Mouse (Mus musculus) kidney, postnatal 0 days (tissue): Measurements from ENCODE around the gene Gm5416. TPM values are rescaled to one million over a fixed set of nuclear protein-coding genes. Genes with fewer than 3 reads are reported as not detected.
"Not testable (repeated sequence)": the region's sequence is repeated elsewhere in the genome, so short reads cannot be mapped to it uniquely, and the experiment has no call there.

Experiments used
- ATAC-seq: fragments of 200-750 bp; cut with Nextera tagmentation; replicated peaks from 2 replicates; pipeline ENCODE4 v1.8.0; 2017; ENCODE audit warnings: low read depth, moderate number of reproducible peaks, moderate TSS enrichment, moderate library complexity; ENCODE audit not compliant: low FRiP score
- DNase-seq: peaks from one replicate; pipeline ENCODE4 v3.0.0-alpha.2; 2016; ENCODE audit warnings: low spot score
- H3K27ac ChIP-seq: fragments of 300-500 bp; sonication (generic); 2 replicates; pipeline ENCODE4 v1.5.1; 2014; ENCODE audit warnings: mild to moderate bottlenecking
- H3K27me3 ChIP-seq: fragments of 300-500 bp; sonication (generic); 2 replicates; pipeline ENCODE4 v1.6.1; 2014; ENCODE audit warnings: low read length, mixed read lengths; ENCODE audit not compliant: insufficient read depth
- H3K36me3 ChIP-seq: fragments of 300-500 bp; sonication (generic); 2 replicates; pipeline ENCODE4 v1.6.1; 2014; ENCODE audit warnings: low read length, mixed read lengths; ENCODE audit not compliant: insufficient read depth
- H3K4me1 ChIP-seq: fragments of 300-500 bp; sonication (generic); replicated peaks from 2 replicates; pipeline ENCODE4 v1.6.1; 2014; ENCODE audit warnings: antibody characterized with exemption, low read length, mixed read lengths; ENCODE audit not compliant: insufficient read depth
- H3K4me2 ChIP-seq: fragments of 300-500 bp; sonication (generic); 2 replicates; pipeline ENCODE4 v1.6.1; 2014; ENCODE audit warnings: mild to moderate bottlenecking, low read length, moderate library complexity, mixed read lengths
- H3K4me3 ChIP-seq: fragments of 300-500 bp; sonication (generic); replicated peaks from 2 replicates; pipeline ENCODE4 v1.5.1; 2014; ENCODE audit warnings: low read depth, low read length
- H3K9ac ChIP-seq: fragments of 300-500 bp; sonication (generic); 2 replicates; pipeline ENCODE4 v1.6.1; 2014; ENCODE audit warnings: low read depth, low read length
- H3K9me3 ChIP-seq: fragments of 300-500 bp; sonication (generic); replicated peaks from 2 replicates; pipeline ENCODE4 v1.6.1; 2016; ENCODE audit warnings: low read length, inconsistent platforms, mixed read lengths
- CTCF ChIP-seq: IDR thresholded peaks from 2 replicates; pipeline ENCODE4 v1.5.1; 2016; ENCODE audit warnings: antibody characterized with exemption, low read depth, mild to moderate bottlenecking, moderate library complexity
- WGBS: fragments of 180-500 bp; shearing (Covaris S2); extraction: QIAGEN DNeasy Blood & Tissue Kit; methylation state at CpG from one replicate; pipeline ENCODE4 v1.1.7; 2014; 5-methylcytosine and 5-hydroxymethylcytosine counted together
- polyA plus RNA-seq: library from polyadenylated mRNA; unstranded; fragments of >200 nt; fragmentation: Nextera tagmentation; extraction: Ambion mirVana; gene quantifications from 2 replicates; pipeline ENCODE4 v1.2.1, GENCODE M21; 2015

The Gm5416 gene
- 0.88 and 1.7 TPM in 2 replicates for polyA plus RNA-seq

DNA sequence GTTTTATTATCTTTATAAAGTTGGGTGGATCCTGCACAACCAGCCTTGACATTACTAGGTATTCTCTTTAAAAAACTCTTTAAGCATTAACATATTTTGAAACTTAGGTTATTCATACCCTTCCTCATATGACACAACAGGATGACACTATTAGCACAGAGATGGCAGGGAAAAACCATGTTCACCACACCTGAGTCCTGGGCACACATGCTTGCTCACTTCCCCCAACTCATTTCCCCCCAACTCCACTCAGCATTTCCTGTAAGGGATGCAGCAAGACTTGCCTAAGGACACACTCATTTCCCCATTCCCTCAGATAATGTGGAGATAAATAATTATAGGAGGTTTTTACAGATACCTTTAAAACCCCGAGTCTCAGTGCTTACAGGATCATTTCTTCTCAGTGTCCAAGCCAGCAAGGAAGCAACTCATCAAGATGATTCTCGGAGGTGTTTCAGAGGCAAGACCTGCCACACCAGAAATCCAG, at the start of gene Gm5416:
Gene Gm5416, plus strand, starts transcription at position 437 of the 487 bp plus-strand sequence.
- Histone ChIP-seq H3K36me3 (no peaks in the 10 kb centered on the region), H3K4me2 (no peak within 1 kb of the TSS), H3K9ac (no peak within 1 kb of the TSS), H3K4me3 (no peak within 1 kb of the TSS), H3K27me3 (no peaks in the 10 kb centered on the region), H3K9me3 (no peaks in the 10 kb centered on the region), H3K27ac (no peak within 1 kb of the TSS), H3K4me1 (no peaks in the 10 kb centered on the region)
- TF ChIP-seq CTCF = no peak
- ATAC-seq = no peak
- no peak for DNase-seq
- 81% methylated on average over 2 of the region's 2 CpGs for WGBS

DNA sequence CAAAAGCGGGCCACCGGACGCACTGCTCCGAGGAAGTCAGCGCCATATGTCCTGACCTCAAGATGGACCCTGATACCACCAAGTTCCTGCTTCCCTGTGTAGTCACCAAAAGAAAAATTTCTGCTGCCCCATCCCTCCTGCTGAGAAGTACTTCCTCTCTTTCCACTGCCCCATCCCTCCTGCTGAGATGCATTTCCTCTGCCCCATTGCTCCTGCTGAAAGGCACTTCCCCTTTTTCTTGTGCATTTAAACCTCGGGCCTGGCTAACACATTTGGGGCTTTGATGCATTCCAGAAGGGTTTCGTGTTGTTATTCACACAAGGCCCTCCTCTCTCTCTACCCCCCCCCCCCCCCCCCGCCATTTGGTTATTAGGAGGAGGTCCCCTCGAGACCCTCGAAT, 42.4 kb upstream of the Gm5416 start:
- H3K27me3 ChIP-seq, H3K4me2 ChIP-seq, ATAC-seq, DNase-seq, H3K36me3 ChIP-seq, H3K4me1 ChIP-seq, H3K27ac ChIP-seq, H3K9ac ChIP-seq, H3K4me3 ChIP-seq, H3K9me3 ChIP-seq: not testable (repeated sequence)
- 91% methylated on average over 9 of the region's 10 CpGs for WGBS

DNA sequence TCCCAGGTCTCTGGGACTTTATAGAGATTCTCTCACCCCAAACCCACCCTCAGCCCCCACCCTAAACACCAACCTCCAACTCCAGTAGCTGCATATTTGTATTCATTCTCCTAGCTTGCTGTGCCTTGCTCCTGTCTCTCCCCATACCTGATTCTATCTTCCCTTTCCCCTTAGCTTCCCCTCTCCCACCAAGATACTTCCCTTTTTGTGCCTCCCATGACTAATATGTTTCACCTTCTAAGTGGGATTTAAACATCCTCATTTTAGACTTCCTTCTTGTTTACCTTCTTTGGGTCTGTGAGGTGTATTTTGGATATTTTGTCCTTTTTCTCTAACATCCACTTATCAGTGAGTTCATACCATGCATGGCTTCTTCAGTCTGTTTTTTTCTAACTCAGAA, 34.1 kb upstream of the Gm5416 start:
- DNase-seq (no peak), ATAC-seq (no peak)
- Histone ChIP-seq H3K9me3 (no peaks in the 10 kb centered on the region; the same call in 1 of the 2 replicates), H3K27ac (no peak overlapping the region), H3K4me1 (no peaks in the 10 kb centered on the region), H3K36me3 (no peaks in the 10 kb centered on the region), H3K27me3 (no peaks in the 10 kb centered on the region), H3K4me3 (no peak overlapping the region), H3K4me2 (no peak overlapping the region), H3K9ac (no peak overlapping the region)
- TF ChIP-seq CTCF = no peak

DNA sequence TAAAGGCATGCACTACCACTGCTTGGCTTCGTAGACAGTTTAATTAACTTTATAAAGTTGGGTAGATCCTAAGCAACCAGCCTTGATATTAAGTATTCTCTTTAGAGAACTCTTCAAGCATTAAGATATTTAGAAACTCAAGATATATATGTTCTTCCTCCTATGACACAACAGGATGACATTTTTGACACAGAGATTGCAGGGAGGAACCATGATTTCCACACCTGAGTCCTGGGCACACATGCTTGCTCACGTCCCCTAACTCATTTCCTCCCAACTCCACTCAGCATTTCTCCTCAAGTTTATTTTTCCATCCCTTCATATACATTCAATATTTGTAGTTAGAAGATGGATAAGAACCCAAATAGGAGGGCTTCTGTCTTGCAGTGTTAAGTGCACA, 30.3 kb upstream of the Gm5416 start:
- DNase-seq (no peak), ATAC-seq (no peak)
- H3K9me3 ChIP-seq = no peaks in the 10 kb centered on the region; the same call in 1 of the 2 replicates
- no peak overlapping the region for H3K4me2 ChIP-seq
- no peak for TF ChIP-seq CTCF
- H3K4me3 ChIP-seq = no peak overlapping the region
- 79% methylated on average over 2 of the region's 2 CpGs for WGBS
- H3K36me3 ChIP-seq = no peaks in the 10 kb centered on the region
- no peaks in the 10 kb centered on the region for H3K27me3 ChIP-seq
- H3K27ac ChIP-seq = no peak overlapping the region
- H3K9ac ChIP-seq = no peak overlapping the region
- no peaks in the 10 kb centered on the region for H3K4me1 ChIP-seq

DNA sequence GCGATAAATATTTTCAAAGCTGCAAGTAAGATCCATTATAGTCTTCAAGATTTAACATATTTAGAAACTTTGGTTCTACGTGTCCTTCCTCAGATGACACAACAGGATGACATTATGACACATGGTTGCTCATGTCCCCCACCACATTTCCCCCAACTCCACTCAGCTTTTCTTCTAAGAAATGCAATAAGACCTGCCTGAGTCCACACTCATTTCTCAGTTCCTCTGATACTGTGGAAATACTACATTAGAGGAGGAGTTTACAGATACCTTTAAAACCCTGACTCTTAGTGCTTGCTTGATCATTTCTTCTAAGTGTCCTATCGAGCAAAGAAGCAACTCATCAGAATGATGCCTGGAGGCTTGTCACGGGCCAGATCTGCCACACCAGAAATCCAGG, 26.3 kb upstream of the Gm5416 start, which contains the start of gene Gm5483:
Gene Gm5483, plus strand, starts transcription at position 301 of the 400 bp plus-strand sequence.
- DNase-seq, H3K4me3 ChIP-seq, H3K27ac ChIP-seq, H3K9ac ChIP-seq, H3K9me3 ChIP-seq, H3K4me1 ChIP-seq, H3K27me3 ChIP-seq, H3K36me3 ChIP-seq, ATAC-seq, H3K4me2 ChIP-seq: not testable (repeated sequence)
- WGBS = 82% methylated on average over 4 of the region's 4 CpGs

DNA sequence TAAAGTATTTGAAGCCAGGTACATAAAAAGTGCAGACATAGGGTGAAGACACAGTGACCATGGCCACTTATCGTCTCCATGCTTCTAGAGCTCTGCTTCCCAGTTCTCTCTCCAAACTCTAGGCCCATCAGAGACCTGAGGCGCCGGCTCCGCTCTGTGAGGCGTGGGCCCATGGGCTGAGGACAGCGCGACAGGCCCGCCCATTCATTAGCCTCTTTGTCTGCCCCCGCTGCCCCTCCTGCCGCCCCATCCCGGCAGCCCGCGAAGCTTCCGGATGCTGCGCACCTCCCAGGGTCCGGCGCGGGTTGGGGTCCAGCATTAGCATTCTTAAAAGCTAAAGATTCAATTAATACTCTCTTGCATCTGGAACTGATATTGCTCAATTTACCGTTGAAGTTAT, 11.0 kb upstream of the Gm5416 start:
- no peak for TF ChIP-seq CTCF
- no peaks in the 10 kb centered on the region for H3K9me3 ChIP-seq
- no peak for ATAC-seq
- H3K36me3 ChIP-seq = no peaks in the 10 kb centered on the region
- no peak overlapping the region for H3K4me3 ChIP-seq
- no peak for DNase-seq
- H3K27ac ChIP-seq = no peak overlapping the region
- WGBS = 52% methylated on average over 19 of the region's 19 CpGs
- no peaks in the 10 kb centered on the region for H3K27me3 ChIP-seq
- H3K9ac ChIP-seq = no peak overlapping the region
- H3K4me2 ChIP-seq = no peak overlapping the region
- no peaks in the 10 kb centered on the region for H3K4me1 ChIP-seq

DNA sequence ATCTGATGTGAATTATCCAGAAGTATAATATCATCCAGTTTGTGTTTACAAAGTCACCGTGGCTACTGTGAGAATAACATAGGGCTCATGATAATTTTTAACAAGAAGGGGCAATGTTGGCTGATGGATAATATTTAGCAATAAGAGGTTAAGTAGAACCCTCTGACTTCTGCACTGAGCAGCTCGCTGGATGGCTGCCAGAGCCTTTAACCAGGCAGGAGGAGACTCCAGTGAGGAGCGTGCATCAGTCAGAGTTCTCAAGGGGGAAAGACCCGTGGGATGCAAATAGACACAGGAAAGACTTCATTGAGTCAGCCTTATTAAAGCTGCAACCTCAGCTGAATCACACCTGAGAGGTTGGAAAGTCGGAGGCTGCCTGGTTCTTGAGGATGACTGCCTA, 6.4 kb upstream of the Gm5416 start:
- Histone ChIP-seq H3K4me3 (no peak overlapping the region), H3K27ac (no peak overlapping the region), H3K4me2 (no peak overlapping the region), H3K9ac (no peak overlapping the region), H3K4me1 (no peaks in the 10 kb centered on the region), H3K27me3 (no peaks in the 10 kb centered on the region), H3K36me3 (no peaks in the 10 kb centered on the region), H3K9me3 (no peaks in the 10 kb centered on the region)
- ATAC-seq (no peak; the same call in 1 of the 2 replicates), DNase-seq (peak; percentile 3)
- WGBS = 59% methylated on average over 5 of the region's 5 CpGs
- no peak for TF ChIP-seq CTCF

DNA sequence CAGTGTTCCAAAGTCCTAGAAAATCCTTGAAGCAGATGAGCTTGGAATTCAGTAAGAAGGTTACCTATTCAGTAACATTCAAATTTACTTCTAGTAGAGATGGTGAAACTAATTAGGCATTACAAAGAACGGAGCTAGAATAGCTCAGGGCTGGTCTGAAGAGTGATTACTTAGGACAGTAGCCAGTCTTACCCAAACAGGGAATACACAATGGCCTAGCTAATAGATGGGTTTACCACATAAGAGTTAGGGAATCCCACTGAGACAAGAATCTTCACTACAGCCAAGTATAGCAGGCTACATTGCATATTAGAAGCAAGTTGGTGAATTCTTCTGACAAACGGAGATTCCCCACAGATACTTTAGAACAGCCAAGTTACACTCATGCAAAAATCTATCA, 4.5 kb upstream of the Gm5416 start:
- H3K4me1 ChIP-seq, ATAC-seq, H3K9me3 ChIP-seq, H3K9ac ChIP-seq, H3K36me3 ChIP-seq, H3K27me3 ChIP-seq, DNase-seq, H3K4me2 ChIP-seq, H3K27ac ChIP-seq, H3K4me3 ChIP-seq: not testable (repeated sequence)
- WGBS = 42% methylated on average over 2 of the region's 2 CpGs

DNA sequence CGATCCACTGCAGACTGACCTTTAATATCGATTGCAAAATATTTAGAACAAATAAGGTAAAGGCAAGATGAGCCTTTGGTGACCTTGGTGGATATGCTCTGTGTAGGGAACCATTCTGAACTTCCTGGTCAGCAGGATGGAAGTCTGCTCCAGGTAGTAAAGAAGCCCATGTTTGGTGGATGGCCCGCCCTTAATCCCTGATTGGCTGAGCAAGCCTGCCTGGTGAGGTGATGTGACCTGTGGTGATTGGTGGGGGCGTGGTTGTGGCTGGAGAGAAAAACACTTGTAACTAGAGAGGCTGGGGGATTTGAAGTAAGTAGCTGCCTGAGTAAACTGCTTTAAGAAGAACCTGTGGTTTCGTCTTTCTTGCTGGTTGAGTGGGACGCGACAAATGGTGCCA, 11.0 kb downstream of the Gm5416 start, which contains the start of gene 2010005H15Rik:
Gene 2010005H15Rik, plus strand, starts transcription at position 301 of the 400 bp plus-strand sequence.
- H3K36me3 ChIP-seq, DNase-seq, H3K9me3 ChIP-seq, H3K4me3 ChIP-seq, H3K4me2 ChIP-seq, H3K27ac ChIP-seq, ATAC-seq, H3K9ac ChIP-seq, H3K4me1 ChIP-seq, H3K27me3 ChIP-seq: not testable (repeated sequence)
- 94% methylated on average over 6 of the region's 7 CpGs for WGBS

DNA sequence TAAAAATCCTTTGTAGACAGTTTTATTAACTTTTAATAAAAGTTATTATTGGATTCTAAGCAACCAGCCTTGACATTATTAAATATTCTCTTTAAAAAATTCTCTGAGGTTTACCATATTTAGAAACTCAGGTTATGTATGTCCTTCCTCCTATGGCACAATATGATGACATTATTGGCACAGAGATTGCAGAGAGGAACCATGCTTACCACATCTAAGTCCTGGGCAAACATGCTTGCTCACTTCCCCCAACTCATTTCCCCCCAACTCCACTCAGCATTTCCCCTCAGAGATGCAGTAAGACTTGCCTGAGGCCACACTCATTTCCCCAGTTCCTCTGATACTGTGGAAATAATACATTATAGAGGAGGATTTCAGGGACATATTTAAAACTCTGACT, 50.4 kb downstream of the Gm5416 start:
- DNase-seq, H3K4me3 ChIP-seq: not testable (repeated sequence)

More for the DNA sequence above, 50.4 kb downstream of the Gm5416 start:
- not testable (repeated sequence) for ATAC-seq, H3K36me3 ChIP-seq, H3K27me3 ChIP-seq, H3K4me2 ChIP-seq, H3K9ac ChIP-seq, H3K4me1 ChIP-seq, H3K27ac ChIP-seq, H3K9me3 ChIP-seq
